Mouse (Mus musculus) forebrain, embryonic 14.5 days (tissue): Measurements from ENCODE around the gene Ldhd. TPM values are rescaled to one million over a fixed set of nuclear protein-coding genes. Genes with fewer than 3 reads are reported as not detected.

ENCODE experiments used
- ATAC-seq: fragments of 200-750 bp; cut with Nextera tagmentation; 2 replicates; pipeline ENCODE4 v1.8.0; 2017; ENCODE audit warnings: mild to moderate bottlenecking, moderate library complexity
- DNase-seq: peaks from one replicate; pipeline ENCODE4 v3.0.0-alpha.2; 2015; ENCODE audit warnings: low spot score
- H3K27ac ChIP-seq: fragments of 300-500 bp; sonication (generic); 2 replicates; pipeline ENCODE4 v1.5.1; 2014; ENCODE audit warnings: low read depth, mild to moderate bottlenecking, control low read depth, low read length, moderate library complexity
- H3K27me3 ChIP-seq: fragments of 300-500 bp; sonication (generic); replicated peaks from 2 replicates; pipeline ENCODE4 v1.6.1; 2014; ENCODE audit warnings: low read length, control low read depth, mixed read lengths; ENCODE audit not compliant: control insufficient read depth, insufficient read depth
- H3K36me3 ChIP-seq: fragments of 300-500 bp; sonication (generic); 2 replicates; pipeline ENCODE4 v1.6.1; 2014; ENCODE audit warnings: low read length, control low read depth; ENCODE audit not compliant: control insufficient read depth, insufficient read depth
- H3K4me1 ChIP-seq: fragments of 300-500 bp; sonication (generic); 2 replicates; pipeline ENCODE4 v1.6.1; 2014; ENCODE audit warnings: antibody characterized with exemption, low read length, control low read depth; ENCODE audit not compliant: control insufficient read depth, insufficient read depth
- H3K4me2 ChIP-seq: fragments of 300-500 bp; sonication (generic); 2 replicates; pipeline ENCODE4 v1.6.1; 2014; ENCODE audit warnings: mild to moderate bottlenecking, control low read depth, low read length
- H3K4me3 ChIP-seq: fragments of 300-500 bp; sonication (generic); 2 replicates; pipeline ENCODE4 v1.5.1; 2014; ENCODE audit warnings: low read depth, low read length, control low read depth
- H3K9ac ChIP-seq: fragments of 300-500 bp; sonication (generic); 2 replicates; pipeline ENCODE4 v1.6.1; 2014; ENCODE audit warnings: mild to moderate bottlenecking, low read length, control low read depth, moderate library complexity
- H3K9me3 ChIP-seq: fragments of 300-500 bp; sonication (generic); replicated peaks from 2 replicates; pipeline ENCODE4 v1.6.1; 2016; ENCODE audit warnings: low read length, control low read depth, mixed read lengths; ENCODE audit not compliant: control insufficient read depth
- WGBS: fragments of 180-500 bp; shearing (Covaris S2); extraction: QIAGEN DNeasy Blood & Tissue Kit; methylation state at CpG from one replicate; pipeline ENCODE4 v1.1.7; 2014; 5-methylcytosine and 5-hydroxymethylcytosine counted together
- polyA plus RNA-seq: library from polyadenylated mRNA; unstranded; fragments of >200 nt; fragmentation: Nextera tagmentation; extraction: Ambion mirVana; gene quantifications from 2 replicates; pipeline ENCODE4 v1.2.1, GENCODE M21; 2014

Gene Ldhd
- polyA plus RNA-seq = 0.20 and 0.22 TPM in 2 replicates

- Histone ChIP-seq H3K9me3 (no peaks in the 10 kb centered on the region), H3K27ac (no peak within 1 kb of the TSS), H3K4me2 (peak within 1 kb of the TSS; percentile 26; the same call in 1 of the 2 replicates), H3K4me1 (no peaks in the 10 kb centered on the region), H3K4me3 (no peak within 1 kb of the TSS), H3K36me3 (peaks cover 14% of the 10 kb centered on the region; the same call in 1 of the 2 replicates), H3K9ac (peak within 1 kb of the TSS; percentile 29; the same call in 1 of the 2 replicates), H3K27me3 (no peaks in the 10 kb centered on the region)
- WGBS = 27% methylated on average over 13 of the region's 13 CpGs
- ATAC-seq (0 out of 2 replicates have a peak, but pooled peaks have one; percentile 37), DNase-seq (no peak)
Measured at GRCm38 (mm10) chr8:111630105-111630521, at the start of gene Ldhd. Gene Ldhd (minus strand): TSS chr8:111630374.

GRCm38 (mm10) chr8:111678848-111679247, 48.7 kb upstream of the Ldhd start:
- Histone ChIP-seq H3K9ac (no peak overlapping the region), H3K4me2 (no peak overlapping the region), H3K27ac (no peak overlapping the region), H3K36me3 (no peaks in the 10 kb centered on the region), H3K9me3 (no peaks in the 10 kb centered on the region), H3K4me1 (no peaks in the 10 kb centered on the region), H3K4me3 (no peak overlapping the region), H3K27me3 (no peaks in the 10 kb centered on the region)
- DNase-seq (no peak), ATAC-seq (no peak)
- WGBS = 88% methylated on average over 7 of the region's 7 CpGs

GRCm38 (mm10) chr8:111678111-111678510, 47.9 kb upstream of the Ldhd start:
- no peak overlapping the region for H3K9ac ChIP-seq
- WGBS = 25% methylated on average over 3 of the region's 3 CpGs
- no peak overlapping the region for H3K4me2 ChIP-seq
- no peaks in the 10 kb centered on the region for H3K36me3 ChIP-seq
- DNase-seq (peak; percentile 86), ATAC-seq (peak; percentile 44; the same call in 1 of the 2 replicates)
- H3K27ac ChIP-seq = no peak overlapping the region
- no peaks in the 10 kb centered on the region for H3K27me3 ChIP-seq
- no peak overlapping the region for H3K4me3 ChIP-seq
- H3K9me3 ChIP-seq = no peaks in the 10 kb centered on the region
- H3K4me1 ChIP-seq = no peaks in the 10 kb centered on the region

- H3K4me3 ChIP-seq = no peak overlapping the region
- H3K9me3 ChIP-seq = no peaks in the 10 kb centered on the region
- H3K9ac ChIP-seq = no peak overlapping the region
- DNase-seq (no peak), ATAC-seq (no peak)
- H3K4me1 ChIP-seq = no peaks in the 10 kb centered on the region
- no peak overlapping the region for H3K27ac ChIP-seq
- 82% methylated on average over 8 of the region's 8 CpGs for WGBS
- H3K36me3 ChIP-seq = peaks cover 8% of the 10 kb centered on the region
- H3K4me2 ChIP-seq = no peak overlapping the region
- no peaks in the 10 kb centered on the region for H3K27me3 ChIP-seq
Measured at GRCm38 (mm10) chr8:111676237-111676636, 46.1 kb upstream of the Ldhd start.

GRCm38 (mm10) chr8:111666751-111667150, 36.6 kb upstream of the Ldhd start:
- peaks cover 44% of the 10 kb centered on the region for H3K36me3 ChIP-seq
- H3K27me3 ChIP-seq = no peaks in the 10 kb centered on the region
- H3K9me3 ChIP-seq = no peaks in the 10 kb centered on the region
- H3K4me2 ChIP-seq = no peak overlapping the region
- H3K4me3 ChIP-seq = no peak overlapping the region
- H3K27ac ChIP-seq = no peak overlapping the region
- DNase-seq (no peak), ATAC-seq (no peak)
- 90% methylated on average over 2 of the region's 2 CpGs for WGBS
- H3K9ac ChIP-seq = no peak overlapping the region
- H3K4me1 ChIP-seq = no peaks in the 10 kb centered on the region

- Histone ChIP-seq H3K9ac (no peak overlapping the region), H3K27ac (no peak overlapping the region), H3K27me3 (no peaks in the 10 kb centered on the region), H3K9me3 (no peaks in the 10 kb centered on the region), H3K4me2 (no peak overlapping the region), H3K4me3 (no peak overlapping the region), H3K36me3 (peaks cover 36% of the 10 kb centered on the region), H3K4me1 (no peaks in the 10 kb centered on the region; the same call in 1 of the 2 replicates)
- WGBS = 87% methylated on average over 3 of the region's 3 CpGs
- DNase-seq (peak; percentile 64), ATAC-seq (no peak)
Measured at GRCm38 (mm10) chr8:111662473-111662872, 32.3 kb upstream of the Ldhd start.

GRCm38 (mm10) chr8:111658819-111659423, 28.7 kb upstream of the Ldhd start:
- no peak overlapping the region for H3K4me3 ChIP-seq
- WGBS = 92% methylated on average over 6 of the region's 6 CpGs
- DNase-seq (no peak), ATAC-seq (no peak)
- peaks cover 27% of the 10 kb centered on the region for H3K36me3 ChIP-seq
- no peaks in the 10 kb centered on the region for H3K27me3 ChIP-seq
- no peak overlapping the region for H3K27ac ChIP-seq
- H3K9ac ChIP-seq = no peak overlapping the region
- no peaks in the 10 kb centered on the region; the same call in 1 of the 2 replicates for H3K4me1 ChIP-seq
- H3K4me2 ChIP-seq = no peak overlapping the region
- H3K9me3 ChIP-seq = no peaks in the 10 kb centered on the region

GRCm38 (mm10) chr8:111657312-111657854, 27.2 kb upstream of the Ldhd start:
- 14% methylated on average over 1 of the region's 1 CpGs for WGBS

GRCm38 (mm10) chr8:111653524-111653923, 23.4 kb upstream of the Ldhd start:
- Histone ChIP-seq H3K9ac (no peak overlapping the region), H3K27ac (no peak overlapping the region), H3K9me3 (no peaks in the 10 kb centered on the region), H3K27me3 (no peaks in the 10 kb centered on the region), H3K4me3 (no peak overlapping the region), H3K4me2 (no peak overlapping the region), H3K4me1 (no peaks in the 10 kb centered on the region; the same call in 1 of the 2 replicates), H3K36me3 (peaks cover 4% of the 10 kb centered on the region; the same call in 1 of the 2 replicates)
- DNase-seq (no peak), ATAC-seq (no peak)
- WGBS = 95% methylated on average over 2 of the region's 2 CpGs

More at GRCm38 (mm10) chr8:111657312-111657854, 27.2 kb upstream of the Ldhd start:
- ATAC-seq (no peak), DNase-seq (no peak)
- Histone ChIP-seq H3K4me2 (no peak overlapping the region), H3K27me3 (no peaks in the 10 kb centered on the region), H3K36me3 (peaks cover 27% of the 10 kb centered on the region), H3K9ac (no peak overlapping the region), H3K9me3 (no peaks in the 10 kb centered on the region), H3K4me3 (no peak overlapping the region), H3K4me1 (no peaks in the 10 kb centered on the region; the same call in 1 of the 2 replicates), H3K27ac (no peak overlapping the region)
